Mouse (Mus musculus) hindbrain, embryonic 13.5 days (tissue): ENCODE measurements around the gene Mycl. TPM values are rescaled to one million over a fixed set of nuclear protein-coding genes. Genes with fewer than 3 reads are reported as not detected.

ENCODE experiments used
- ATAC-seq: fragments of 200-750 bp; cut with Nextera tagmentation; 2 replicates; pipeline ENCODE4 v1.8.0; 2017; ENCODE audit warnings: moderate TSS enrichment; ENCODE audit not compliant: low FRiP score
- H3K27ac ChIP-seq: fragments of 300-500 bp; sonication (generic); 2 replicates; pipeline ENCODE4 v1.5.1; 2015; ENCODE audit warnings: inconsistent platforms, mild to moderate bottlenecking, moderate library complexity
- H3K27me3 ChIP-seq: fragments of 300-500 bp; sonication (generic); 2 replicates; pipeline ENCODE4 v1.6.1; 2015; ENCODE audit warnings: mild to moderate bottlenecking, inconsistent platforms
- H3K36me3 ChIP-seq: fragments of 300-500 bp; sonication (generic); 2 replicates; pipeline ENCODE4 v1.6.1; 2015; ENCODE audit warnings: mild to moderate bottlenecking, inconsistent platforms
- H3K4me1 ChIP-seq: fragments of 300-500 bp; sonication (generic); replicated peaks from 2 replicates; pipeline ENCODE4 v1.6.1; 2015; ENCODE audit warnings: inconsistent platforms
- H3K4me2 ChIP-seq: fragments of 300-500 bp; sonication (generic); 2 replicates; pipeline ENCODE4 v1.6.1; 2015; ENCODE audit warnings: inconsistent platforms, mild to moderate bottlenecking, moderate library complexity
- H3K4me3 ChIP-seq: fragments of 300-500 bp; sonication (generic); 2 replicates; pipeline ENCODE4 v1.5.1; 2015; ENCODE audit warnings: mild to moderate bottlenecking, inconsistent platforms
- H3K9ac ChIP-seq: fragments of 300-500 bp; sonication (generic); 2 replicates; pipeline ENCODE4 v1.6.1; 2015; ENCODE audit warnings: mild to moderate bottlenecking, inconsistent platforms
- H3K9me3 ChIP-seq: fragments of 300-500 bp; sonication (generic); 2 replicates; pipeline ENCODE4 v1.6.1; 2016; ENCODE audit warnings: inconsistent platforms
- WGBS: fragments of 180-500 bp; shearing (Covaris S2); methylation state at CpG from one replicate; pipeline ENCODE4 v1.1.7; 2015; 5-methylcytosine and 5-hydroxymethylcytosine counted together
- polyA plus RNA-seq: library from polyadenylated mRNA; unstranded; fragments of >200 nt; fragmentation: Nextera tagmentation; extraction: Ambion mirVana; gene quantifications from 2 replicates; pipeline ENCODE4 v1.2.1, GENCODE M21; 2015

Gene Mycl
- polyA plus RNA-seq, 1 experiment from 2014 or later: 75.9 TPM

- no peak overlapping the region for H3K9ac ChIP-seq
- H3K4me3 ChIP-seq: no peak overlapping the region
- peaks cover 16% of the 10 kb centered on the region for H3K4me1 ChIP-seq
- H3K36me3 ChIP-seq: peaks cover 18% of the 10 kb centered on the region
- H3K27me3 ChIP-seq: no peaks in the 10 kb centered on the region
- WGBS: 93% methylated on average over 13 of the region's 13 CpGs
- 0 out of 2 replicates have a peak overlapping the region, but pooled peaks have one; percentile 36 for H3K27ac ChIP-seq
- no peak for ATAC-seq
- no peaks in the 10 kb centered on the region for H3K9me3 ChIP-seq
- H3K4me2 ChIP-seq: no peak overlapping the region
Measured at GRCm38 (mm10) chr4:123026161-123026560, 30.7 kb downstream of the Mycl start.

- Histone ChIP-seq H3K9me3 (no peaks in the 10 kb centered on the region), H3K4me2 (no peak overlapping the region), H3K4me3 (no peak overlapping the region), H3K27ac (no peak overlapping the region), H3K4me1 (peaks cover 16% of the 10 kb centered on the region), H3K36me3 (peaks cover 23% of the 10 kb centered on the region), H3K9ac (no peak overlapping the region), H3K27me3 (no peaks in the 10 kb centered on the region)
- WGBS: 76% methylated on average over 4 of the region's 4 CpGs
- no peak for ATAC-seq
Measured at GRCm38 (mm10) chr4:123026597-123026996, 31.1 kb downstream of the Mycl start.

GRCm38 (mm10) chr4:123034841-123035240, 39.4 kb downstream of the Mycl start:
- peaks cover 6% of the 10 kb centered on the region; the same call in 1 of the 2 replicates for H3K4me1 ChIP-seq
- no peaks in the 10 kb centered on the region for H3K27me3 ChIP-seq
- WGBS: 91% methylated on average over 2 of the region's 2 CpGs
- no peak overlapping the region for H3K9ac ChIP-seq
- H3K9me3 ChIP-seq: no peaks in the 10 kb centered on the region
- peaks cover 45% of the 10 kb centered on the region for H3K36me3 ChIP-seq
- H3K4me2 ChIP-seq: no peak overlapping the region
- ATAC-seq: no peak
- H3K4me3 ChIP-seq: no peak overlapping the region
- H3K27ac ChIP-seq: no peak overlapping the region

DNA sequence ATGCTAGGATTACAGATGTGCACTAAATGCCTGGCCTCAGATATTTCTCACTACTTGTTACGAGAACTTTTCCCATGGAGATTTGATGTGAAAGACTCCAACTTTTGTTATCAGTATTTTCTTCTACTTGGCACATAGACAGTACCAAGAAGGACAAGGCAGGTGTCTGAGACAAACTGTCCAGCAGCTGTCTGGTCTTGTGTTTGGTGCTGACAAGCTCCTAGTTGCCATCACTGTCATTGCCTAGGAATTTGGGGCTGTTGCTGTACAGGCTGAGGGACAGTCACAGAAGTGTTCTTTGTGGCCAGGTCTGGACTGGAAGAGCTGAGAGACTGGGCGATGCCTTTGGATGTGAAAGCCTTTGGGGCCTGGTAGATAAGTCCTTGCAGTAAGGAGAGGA, 40.2 kb downstream of the Mycl start:
- ATAC-seq: no peak
- H3K4me3 ChIP-seq: no peak overlapping the region
- 93% methylated on average over 2 of the region's 2 CpGs for WGBS
- H3K9me3 ChIP-seq: no peaks in the 10 kb centered on the region
- H3K9ac ChIP-seq: no peak overlapping the region
- H3K36me3 ChIP-seq: peaks cover 53% of the 10 kb centered on the region
- no peaks in the 10 kb centered on the region for H3K27me3 ChIP-seq
- no peak overlapping the region for H3K4me2 ChIP-seq
- H3K4me1 ChIP-seq: peaks cover 6% of the 10 kb centered on the region; the same call in 1 of the 2 replicates
- H3K27ac ChIP-seq: no peak overlapping the region

DNA sequence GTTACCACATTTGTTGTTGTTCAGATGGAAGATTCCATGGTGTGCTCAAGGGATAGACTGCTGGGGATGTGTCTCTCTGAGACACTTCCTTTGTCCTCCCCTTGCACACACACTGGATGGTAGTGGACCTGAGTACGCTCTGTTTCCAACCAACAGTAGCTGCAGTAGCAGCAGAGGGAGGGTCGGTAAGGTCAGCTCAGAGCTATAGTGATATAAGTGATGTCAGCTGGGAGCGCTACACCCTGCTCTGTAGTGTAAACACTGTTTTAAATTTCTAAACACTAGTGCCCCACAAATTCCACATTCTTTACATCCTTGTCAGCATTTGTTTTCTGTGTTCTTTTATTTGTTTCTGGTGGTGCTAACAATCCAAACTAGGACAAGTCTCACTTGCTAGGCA, 41.3 kb downstream of the Mycl start:
- 69% methylated on average over 3 of the region's 3 CpGs for WGBS
- ATAC-seq: no peak

GRCm38 (mm10) chr4:123041131-123041530, 45.7 kb downstream of the Mycl start:
- Histone ChIP-seq H3K9ac (no peak overlapping the region), H3K4me1 (peaks cover 11% of the 10 kb centered on the region; the same call in 1 of the 2 replicates), H3K36me3 (peaks cover 55% of the 10 kb centered on the region), H3K27ac (no peak overlapping the region), H3K4me3 (no peak overlapping the region), H3K9me3 (no peaks in the 10 kb centered on the region), H3K4me2 (no peak overlapping the region), H3K27me3 (no peaks in the 10 kb centered on the region)
- 94% methylated on average over 6 of the region's 6 CpGs for WGBS
- no peak for ATAC-seq

More for the DNA sequence above, 41.3 kb downstream of the Mycl start:
- Histone ChIP-seq H3K36me3 (peaks cover 46% of the 10 kb centered on the region), H3K4me2 (no peak overlapping the region), H3K27ac (no peak overlapping the region), H3K4me3 (no peak overlapping the region), H3K9me3 (no peaks in the 10 kb centered on the region), H3K27me3 (no peaks in the 10 kb centered on the region), H3K9ac (no peak overlapping the region), H3K4me1 (peaks cover 6% of the 10 kb centered on the region; the same call in 1 of the 2 replicates)

- Histone ChIP-seq H3K4me3 (no peak overlapping the region), H3K4me1 (peaks cover 5% of the 10 kb centered on the region; the same call in 1 of the 2 replicates), H3K27ac (no peak overlapping the region; the same call in 1 of the 2 replicates), H3K9me3 (no peaks in the 10 kb centered on the region), H3K27me3 (no peaks in the 10 kb centered on the region), H3K36me3 (peaks cover 75% of the 10 kb centered on the region), H3K4me2 (no peak overlapping the region), H3K9ac (no peak overlapping the region)
- no peak for ATAC-seq
- 48% methylated on average over 1 of the region's 1 CpGs for WGBS
Measured at GRCm38 (mm10) chr4:123043858-123044257, 48.4 kb downstream of the Mycl start.

- Histone ChIP-seq H3K4me2 (no peak overlapping the region), H3K27ac (no peak overlapping the region), H3K36me3 (peaks cover 76% of the 10 kb centered on the region), H3K4me3 (no peak overlapping the region), H3K4me1 (peaks cover 13% of the 10 kb centered on the region), H3K9me3 (no peaks in the 10 kb centered on the region), H3K27me3 (no peaks in the 10 kb centered on the region), H3K9ac (no peak overlapping the region)
- ATAC-seq: no peak
- 88% methylated on average over 4 of the region's 4 CpGs for WGBS
Measured at GRCm38 (mm10) chr4:123044842-123045241, 49.4 kb downstream of the Mycl start.

- Histone ChIP-seq H3K36me3 (peaks cover 70% of the 10 kb centered on the region), H3K4me2 (no peak overlapping the region), H3K4me1 (peaks cover 27% of the 10 kb centered on the region), H3K4me3 (no peak overlapping the region), H3K27me3 (no peaks in the 10 kb centered on the region), H3K27ac (no peak overlapping the region), H3K9me3 (no peaks in the 10 kb centered on the region), H3K9ac (no peak overlapping the region)
- WGBS: 86% methylated on average over 3 of the region's 3 CpGs
- ATAC-seq: no peak
Measured at GRCm38 (mm10) chr4:123046300-123046699, 50.8 kb downstream of the Mycl start.

DNA sequence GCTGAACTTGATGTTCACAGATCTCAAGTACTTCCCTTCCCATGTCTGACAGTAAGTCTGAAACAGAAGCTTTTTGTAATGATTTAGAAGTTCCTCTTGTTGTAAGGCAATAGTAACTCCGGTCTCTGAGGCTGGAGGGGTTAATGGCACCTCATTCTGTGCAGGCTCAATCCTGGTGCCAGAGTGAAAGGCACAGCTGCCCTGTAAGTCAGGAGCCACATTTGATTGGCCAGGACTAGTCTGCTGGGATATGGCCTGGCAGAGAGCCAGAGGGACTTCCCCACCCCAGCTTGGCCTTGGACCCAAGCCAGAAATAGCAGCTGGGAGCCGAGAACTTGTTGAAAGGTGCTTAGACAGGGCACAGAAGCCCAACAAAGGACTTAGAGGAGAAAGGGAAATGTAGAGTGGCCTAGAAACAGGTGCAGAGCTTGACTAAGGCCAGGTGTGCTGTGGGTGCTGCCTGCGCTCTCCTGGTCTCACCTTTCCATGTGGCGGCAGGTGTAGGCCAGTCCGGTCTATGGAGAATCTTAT, 55.3 kb downstream of the Mycl start:
- ATAC-seq: peak; percentile 91
- WGBS: 44% methylated on average over 5 of the region's 5 CpGs
- peaks cover 84% of the 10 kb centered on the region for H3K36me3 ChIP-seq
- peak overlapping the region; percentile 66 for H3K27ac ChIP-seq
- no peaks in the 10 kb centered on the region for H3K9me3 ChIP-seq
- no peak overlapping the region for H3K4me2 ChIP-seq
- H3K4me1 ChIP-seq: peaks cover 43% of the 10 kb centered on the region
- H3K27me3 ChIP-seq: no peaks in the 10 kb centered on the region
- H3K4me3 ChIP-seq: no peak overlapping the region
- H3K9ac ChIP-seq: no peak overlapping the region

Other genes with a start within 250 kb of the Mycl start
- 85.7 and 88.3 TPM in 2 replicates for gene Ppt1, start 159.4 kb upstream of the Mycl start, polyA plus RNA-seq
- gene Cap1, start 109.6 kb upstream of the Mycl start, polyA plus RNA-seq: 76.0 and 82.5 TPM in 2 replicates
- 29.6 and 36.7 TPM in 2 replicates for gene Mfsd2a, start 34.5 kb upstream of the Mycl start, polyA plus RNA-seq
- gene Trit1, start 20.9 kb downstream of the Mycl start, polyA plus RNA-seq: 25.4 and 27.1 TPM in 2 replicates
- gene Bmp8b, start 109.5 kb downstream of the Mycl start, polyA plus RNA-seq: 0.22 TPM in 2 replicates
- gene Oxct2b, start 120.6 kb downstream of the Mycl start, polyA plus RNA-seq: 0.21 and 0.40 TPM in 2 replicates
- gene Ppie, start 144.3 kb downstream of the Mycl start, polyA plus RNA-seq: 60.9 and 64.8 TPM in 2 replicates
- gene Hpcal4, start 187.6 kb downstream of the Mycl start, polyA plus RNA-seq: 14.9 and 18.8 TPM in 2 replicates
- not detected in 2 replicates for gene Nt5c1a, start 205.9 kb downstream of the Mycl start, polyA plus RNA-seq
- gene Heyl, start 237.9 kb downstream of the Mycl start, polyA plus RNA-seq: 8.0 and 8.8 TPM in 2 replicates